Mouse (Mus musculus) intestine, postnatal 0 days (tissue): ENCODE measurements at regions not wholly inside any gene's neighbourhood (a gene's known extent, or its start where the extent isn't known, plus 50 kb on each side); places are given as distances from the start of the nearest gene placed in this dataset.

Experiments used
- ATAC-seq: fragments of 200-750 bp; cut with Nextera tagmentation; 2 replicates; pipeline ENCODE4 v1.8.0; 2017; ENCODE audit warnings: mild to moderate bottlenecking, moderate TSS enrichment, moderate library complexity
- H3K27ac ChIP-seq: fragments of 300-500 bp; sonication (generic); 2 replicates; pipeline ENCODE4 v1.5.1; 2014; ENCODE audit warnings: mild to moderate bottlenecking, low read depth, low read length, moderate library complexity
- H3K27me3 ChIP-seq: fragments of 300-500 bp; sonication (generic); replicated peaks from 2 replicates; pipeline ENCODE4 v1.6.1; 2014; ENCODE audit warnings: low read length, mixed read lengths; ENCODE audit not compliant: control insufficient read depth, insufficient read depth
- H3K36me3 ChIP-seq: fragments of 300-500 bp; sonication (generic); 2 replicates; pipeline ENCODE4 v1.6.1; 2014; ENCODE audit warnings: mild to moderate bottlenecking, moderate library complexity; ENCODE audit not compliant: control insufficient read depth, insufficient read depth
- H3K4me1 ChIP-seq: fragments of 300-500 bp; sonication (generic); replicated peaks from 2 replicates; pipeline ENCODE4 v1.6.1; 2014; ENCODE audit warnings: antibody characterized with exemption, low read length, mixed read lengths; ENCODE audit not compliant: control insufficient read depth, insufficient read depth
- H3K4me2 ChIP-seq: fragments of 300-500 bp; sonication (generic); replicated peaks from 2 replicates; pipeline ENCODE4 v1.6.1; 2014; ENCODE audit warnings: low read depth, mild to moderate bottlenecking, moderate library complexity
- H3K4me3 ChIP-seq: fragments of 300-500 bp; sonication (generic); 2 replicates; pipeline ENCODE4 v1.5.1; 2014; ENCODE audit warnings: low read depth, low read length
- H3K9ac ChIP-seq: fragments of 300-500 bp; sonication (generic); 2 replicates; pipeline ENCODE4 v1.6.1; 2014; ENCODE audit warnings: mild to moderate bottlenecking, low read depth, low read length
- H3K9me3 ChIP-seq: fragments of 300-500 bp; sonication (generic); 2 replicates; pipeline ENCODE4 v1.6.1; 2016; ENCODE audit warnings: mixed run types; ENCODE audit not compliant: control insufficient read depth
- CTCF ChIP-seq: sonication (generic); IDR thresholded peaks from 2 replicates; pipeline ENCODE4 v1.5.1; 2016; ENCODE audit warnings: low read depth, mild to moderate bottlenecking, control low read depth, antibody characterized with exemption, moderate library complexity
- WGBS: fragments of 180-500 bp; shearing (Covaris S2); extraction: QIAGEN DNeasy Blood & Tissue Kit; methylation state at CpG from one replicate; pipeline ENCODE4 v1.1.7; 2014; 5-methylcytosine and 5-hydroxymethylcytosine counted together

GRCm38 (mm10) chrX:166977029-166977428 lies 232.1 kb downstream of the Tmsb4x start:
- Histone ChIP-seq H3K9ac (no peak overlapping the region), H3K4me3 (no peak overlapping the region), H3K9me3 (no peaks in the 10 kb centered on the region), H3K27ac (no peak overlapping the region), H3K36me3 (no peaks in the 10 kb centered on the region), H3K4me2 (no peak overlapping the region), H3K27me3 (no peaks in the 10 kb centered on the region), H3K4me1 (no peaks in the 10 kb centered on the region)
- no peak for TF ChIP-seq CTCF
- ATAC-seq = no peak

DNA sequence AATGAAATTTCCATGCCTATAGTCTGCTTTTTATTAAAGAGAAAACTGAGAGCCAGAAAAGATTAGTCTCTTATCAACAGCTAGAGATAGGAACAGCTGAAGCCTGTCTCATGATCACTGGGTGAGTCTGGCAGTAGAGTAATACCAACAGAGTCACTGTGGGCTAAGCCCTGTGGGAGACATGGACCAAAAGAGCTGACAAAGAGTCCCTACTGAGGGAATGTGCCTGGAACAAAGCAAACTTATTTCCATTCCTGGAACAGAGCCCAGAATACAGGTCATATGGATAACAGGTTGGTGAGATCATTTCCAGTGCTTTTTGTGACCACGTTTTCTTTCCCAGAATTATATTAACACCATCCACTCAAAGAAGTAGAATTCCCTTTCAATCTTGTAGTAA lies 237.4 kb downstream of the Tmsb4x start:
- ATAC-seq = peak; percentile 69; the same call in 1 of the 2 replicates
- H3K4me1 ChIP-seq = no peaks in the 10 kb centered on the region
- H3K27ac ChIP-seq = no peak overlapping the region
- H3K9ac ChIP-seq = no peak overlapping the region
- no peak overlapping the region for H3K4me3 ChIP-seq
- no peaks in the 10 kb centered on the region for H3K36me3 ChIP-seq
- no peak overlapping the region for H3K4me2 ChIP-seq
- WGBS = 40% methylated on average over 1 of the region's 1 CpGs
- no peak for TF ChIP-seq CTCF
- no peaks in the 10 kb centered on the region for H3K27me3 ChIP-seq
- no peaks in the 10 kb centered on the region for H3K9me3 ChIP-seq

- ATAC-seq = no peak
Observed at GRCm38 (mm10) chrX:166964656-166965582, 244.2 kb downstream of the Tmsb4x start.

GRCm38 (mm10) chrX:166952528-166953189 lies 256.5 kb downstream of the Tmsb4x start:
- Histone ChIP-seq H3K27ac (no peak overlapping the region), H3K4me1 (no peaks in the 10 kb centered on the region), H3K4me3 (no peak overlapping the region), H3K9ac (no peak overlapping the region), H3K27me3 (no peaks in the 10 kb centered on the region), H3K9me3 (no peaks in the 10 kb centered on the region), H3K4me2 (no peak overlapping the region), H3K36me3 (no peaks in the 10 kb centered on the region)
- TF ChIP-seq CTCF = no peak
- no peak for ATAC-seq
- 68% methylated on average over 14 of the region's 14 CpGs for WGBS

More at GRCm38 (mm10) chrX:166964656-166965582, 244.2 kb downstream of the Tmsb4x start:
- Histone ChIP-seq H3K9me3 (no peaks in the 10 kb centered on the region), H3K4me2 (no peak overlapping the region), H3K9ac (no peak overlapping the region), H3K36me3 (no peaks in the 10 kb centered on the region), H3K27ac (no peak overlapping the region), H3K27me3 (no peaks in the 10 kb centered on the region; the same call in 1 of the 2 replicates), H3K4me3 (no peak overlapping the region), H3K4me1 (no peaks in the 10 kb centered on the region)
- WGBS = 82% methylated on average over 7 of the region's 7 CpGs
- no peak for TF ChIP-seq CTCF

DNA sequence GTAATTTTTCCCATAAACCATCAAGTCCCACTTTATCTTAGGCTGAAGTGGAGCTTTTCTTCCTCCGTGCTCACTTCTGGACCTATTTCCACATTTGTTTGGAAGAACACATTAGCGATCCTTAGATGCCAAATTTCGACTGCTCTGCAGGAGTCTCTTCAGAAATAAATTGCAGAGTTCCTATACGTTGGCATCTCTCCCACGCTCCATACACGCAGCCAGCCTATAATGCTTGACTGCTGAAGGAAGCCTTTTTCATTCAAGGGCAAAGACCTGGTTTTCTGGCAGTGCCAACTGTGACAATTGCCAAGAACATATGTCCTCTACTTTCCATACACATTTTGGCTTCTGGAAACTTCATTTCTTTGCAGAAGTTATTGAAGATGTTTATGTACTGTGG lies 258.1 kb downstream of the Tmsb4x start:
- Histone ChIP-seq H3K4me2 (no peak overlapping the region), H3K4me1 (no peaks in the 10 kb centered on the region), H3K4me3 (no peak overlapping the region), H3K9ac (no peak overlapping the region), H3K27me3 (no peaks in the 10 kb centered on the region), H3K36me3 (no peaks in the 10 kb centered on the region), H3K9me3 (no peaks in the 10 kb centered on the region), H3K27ac (no peak overlapping the region)
- ATAC-seq = no peak
- TF ChIP-seq CTCF = no peak
- 77% methylated on average over 6 of the region's 6 CpGs for WGBS

DNA sequence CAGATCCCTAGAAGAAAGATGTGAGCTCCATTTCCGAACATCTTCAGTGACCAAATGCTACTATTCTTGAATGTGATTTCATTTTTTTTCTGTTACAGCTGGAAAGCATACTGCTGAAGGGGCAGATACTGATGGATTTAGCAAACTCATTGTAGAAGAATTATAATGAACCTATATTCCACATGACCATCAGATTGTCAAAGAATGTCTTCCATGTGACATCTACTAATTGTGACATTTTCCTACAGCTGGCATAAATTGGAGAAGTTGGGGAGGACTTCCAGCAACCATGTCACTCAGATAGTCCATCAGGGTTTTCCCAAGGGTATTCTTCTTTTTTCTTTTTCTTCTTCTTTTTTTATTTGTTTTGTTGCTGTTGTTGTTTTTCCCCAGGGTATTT lies 263.2 kb downstream of the Tmsb4x start:
- Histone ChIP-seq H3K36me3 (no peaks in the 10 kb centered on the region), H3K4me2 (no peak overlapping the region), H3K27me3 (no peaks in the 10 kb centered on the region), H3K9ac (no peak overlapping the region), H3K4me3 (no peak overlapping the region), H3K4me1 (no peaks in the 10 kb centered on the region), H3K9me3 (no peaks in the 10 kb centered on the region), H3K27ac (no peak overlapping the region)
- no peak for ATAC-seq
- no peak for TF ChIP-seq CTCF
- 75% methylated on average over 1 of the region's 1 CpGs for WGBS
